Mouse (Mus musculus): ENCODE results near the gene Gm5072.
"Not testable (repeated sequence)": the region's sequence is repeated elsewhere in the genome, so short reads cannot be mapped to it uniquely, and the experiment has no call there.

Gene Gm5072

GRCm38 (mm10) chrX:91392200-91392599 lies at the start of gene Gm5072:
Gene Gm5072 (plus strand): TSS chrX:91392500.
- not testable (repeated sequence) for DNase-seq

All from kidney, postnatal 4 days (tissue).